Mouse (Mus musculus) activated CD4-positive, CD25-positive, alpha-beta regulatory T cell (primary cell): ENCODE data around the gene Dlx2. TPM values are rescaled to one million over a fixed set of nuclear protein-coding genes. Genes with fewer than 3 reads are reported as not detected.

Experiments used
- polyA plus RNA-seq, 2 experiments: library from polyadenylated mRNA; unstranded; fragments of 100-300 nt; shearing (Covaris generic); gene quantifications; one replicate each; pipeline ENCODE4 v1.2.1; 2017

Gene Dlx2
- not detected for polyA plus RNA-seq

DNA sequence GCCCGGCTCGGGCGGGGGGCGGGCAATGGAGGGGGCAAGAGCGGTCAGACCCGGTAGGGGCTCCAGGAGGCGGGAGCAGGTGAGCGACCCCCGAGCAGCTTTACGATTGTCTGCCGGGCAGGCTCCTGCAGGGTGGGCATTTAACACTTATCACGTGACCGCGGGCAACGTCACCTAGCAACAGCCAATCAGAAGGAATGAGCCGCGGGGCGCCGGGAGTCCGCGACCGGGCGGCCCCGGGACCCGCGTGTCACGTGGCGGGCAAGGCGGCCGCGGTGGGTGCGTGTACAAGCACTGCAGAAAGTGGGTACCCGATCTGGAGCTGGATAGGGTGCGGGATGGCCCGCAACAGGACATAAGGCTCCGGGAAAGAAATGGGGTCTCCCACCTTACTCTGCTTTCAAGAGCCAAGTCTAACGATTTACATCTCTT lies at the start of gene Dlx2:
Gene Dlx2 (minus strand): TSS at position 115 of the 432 bp plus-strand sequence.

DNA sequence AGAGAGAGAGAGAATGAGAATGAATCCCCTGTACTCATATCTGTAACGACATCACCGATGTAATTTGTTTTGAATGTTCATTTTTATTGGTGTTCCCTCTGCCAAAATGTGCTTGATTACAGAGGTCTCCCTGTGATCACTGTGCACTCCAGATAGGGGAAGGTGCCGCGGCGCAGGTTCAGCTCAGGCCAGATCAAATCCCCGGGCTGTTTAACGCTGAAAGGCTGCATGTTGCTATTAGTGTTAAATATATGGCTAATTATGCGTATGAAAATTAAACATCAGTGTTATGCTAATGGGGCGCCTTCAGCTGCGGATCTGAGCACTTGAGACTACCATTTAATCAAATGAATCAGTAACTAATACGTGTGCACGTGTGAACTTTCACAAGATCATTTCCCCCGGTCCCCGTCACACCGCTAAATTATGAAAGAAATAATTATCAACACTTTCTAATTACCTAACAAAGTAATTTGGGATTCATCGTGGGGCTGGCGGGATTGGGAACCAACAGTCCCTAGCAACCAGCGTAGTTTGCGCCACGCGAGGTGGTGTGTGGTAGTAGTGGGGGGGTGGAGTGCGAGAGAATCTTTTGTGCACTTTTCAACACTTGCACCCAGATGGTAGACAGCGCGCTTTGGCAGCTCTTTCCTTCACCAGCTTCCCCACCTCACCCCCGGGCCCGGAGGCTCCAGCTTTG lies 18.4 kb downstream of the Dlx2 start, which contains the start of gene Dlx1:
Gene Dlx1 (plus strand): TSS at position 100 of the 700 bp plus-strand sequence.

Other genes with a start within 250 kb of the Dlx2 start
- gene Slc25a12, start 179.0 kb downstream of the Dlx2 start, polyA plus RNA-seq = 10 to 100 TPM; 87.7 to 92.5 TPM
- gene Hat1, start 157.8 kb downstream of the Dlx2 start, polyA plus RNA-seq = 10 to 100 TPM; 55.6 to 79.3 TPM
- 10 to 100 TPM; 12.6 to 13.3 TPM for gene Metap1d, start 93.5 kb downstream of the Dlx2 start, polyA plus RNA-seq
- under 1 TPM in 1 of 2 experiments, not detected in 1; 0.16 TPM for gene Dlx1, start 18.6 kb downstream of the Dlx2 start, polyA plus RNA-seq
- 100 to 1,000 TPM; 105 to 114 TPM for gene Itga6, start 198.9 kb upstream of the Dlx2 start, polyA plus RNA-seq